Mouse (Mus musculus) ES-Bruce4 (cell line): ENCODE measurements around the gene Gmip.

ENCODE experiments used
- CTCF ChIP-seq: IDR thresholded peaks from one replicate; pipeline ENCODE4 v1.8.1; 2011; ENCODE audit warnings: low read depth, low read length
- POLR2A ChIP-seq: IDR thresholded peaks from one replicate; pipeline ENCODE4 v1.8.1; 2011; ENCODE audit warnings: low read length; ENCODE audit not compliant: insufficient read depth

GRCm38 (mm10) chr8:69777111-69777510, 31.4 kb upstream of the Gmip start:
- no peak for TF ChIP-seq POLR2A
- TF ChIP-seq CTCF = no peak
